Mouse (Mus musculus) forebrain, embryonic 10.5 days (tissue): ENCODE measurements around the gene Colgalt2. TPM values are rescaled to one million over a fixed set of nuclear protein-coding genes. Genes with fewer than 3 reads are reported as not detected.

Experiments
- DNase-seq: peaks from one replicate; pipeline ENCODE4 v3.0.0-alpha.2; 2017; ENCODE audit warnings: low spot score; ENCODE audit errors: extremely low spot score
- H3K27ac ChIP-seq: fragments of 300-500 bp; sonication (generic); 2 replicates; pipeline ENCODE4 v1.5.1; 2016; ENCODE audit warnings: mild to moderate bottlenecking
- H3K27me3 ChIP-seq: fragments of 300-500 bp; sonication (generic); 2 replicates; pipeline ENCODE4 v1.6.1; 2016; ENCODE audit warnings: mild to moderate bottlenecking; ENCODE audit not compliant: poor library complexity, severe bottlenecking
- H3K36me3 ChIP-seq: fragments of 300-500 bp; sonication (generic); replicated peaks from 2 replicates; pipeline ENCODE4 v1.6.1; 2016; ENCODE audit warnings: mild to moderate bottlenecking, moderate library complexity
- H3K4me1 ChIP-seq: fragments of 300-500 bp; sonication (generic); 2 replicates; pipeline ENCODE4 v1.6.1; 2016
- H3K4me3 ChIP-seq: fragments of 300-500 bp; sonication (generic); 2 replicates; pipeline ENCODE4 v1.5.1; 2016; ENCODE audit warnings: mild to moderate bottlenecking, moderate library complexity
- H3K9me3 ChIP-seq: fragments of 300-500 bp; sonication (generic); 2 replicates; pipeline ENCODE4 v1.6.1; 2016; ENCODE audit warnings: mild to moderate bottlenecking, moderate library complexity
- WGBS: fragments of 180-500 bp; shearing (Covaris S2); methylation state at CpG from one replicate; pipeline ENCODE4 v1.1.7; 2016; 5-methylcytosine and 5-hydroxymethylcytosine counted together
- polyA plus RNA-seq: library from polyadenylated mRNA; unstranded; fragments of >200 nt; fragmentation: Nextera tagmentation; extraction: Ambion mirVana; gene quantifications from 2 replicates; pipeline ENCODE4 v1.2.1, GENCODE M21; 2016

Colgalt2 gene
- polyA plus RNA-seq, 1 experiment from 2014 or later, result 1.2 TPM

DNA sequence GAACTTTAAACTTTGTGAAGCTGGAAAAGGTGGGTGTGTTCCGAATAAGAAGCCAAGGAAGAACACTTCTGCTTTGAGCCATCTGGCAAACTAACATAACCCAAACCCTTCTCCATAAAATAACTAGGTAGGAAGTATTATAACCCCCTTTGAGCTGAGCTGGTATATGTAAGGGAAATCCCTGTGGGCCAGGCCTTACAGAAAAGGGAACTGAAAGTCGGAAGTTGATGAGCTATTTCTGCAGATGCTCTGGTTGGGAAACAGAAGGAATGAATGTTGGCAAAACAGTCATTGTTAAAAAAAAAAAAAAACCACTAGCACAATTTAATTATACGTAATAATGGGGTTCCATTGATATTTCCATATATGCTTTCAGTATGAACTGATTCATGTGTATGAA lies 129.1 kb downstream of the Colgalt2 start:
- H3K4me3 ChIP-seq, result no peak overlapping the region
- H3K27ac ChIP-seq, result no peak overlapping the region
- peaks cover 59% of the 10 kb centered on the region for H3K36me3 ChIP-seq
- H3K27me3 ChIP-seq, result no peaks in the 10 kb centered on the region
- no peak for DNase-seq
- H3K9me3 ChIP-seq, result no peaks in the 10 kb centered on the region
- H3K4me1 ChIP-seq, result peaks cover 7% of the 10 kb centered on the region; the same call in 1 of the 2 replicates
- WGBS, result 90% methylated on average over 3 of the region's 3 CpGs

DNA sequence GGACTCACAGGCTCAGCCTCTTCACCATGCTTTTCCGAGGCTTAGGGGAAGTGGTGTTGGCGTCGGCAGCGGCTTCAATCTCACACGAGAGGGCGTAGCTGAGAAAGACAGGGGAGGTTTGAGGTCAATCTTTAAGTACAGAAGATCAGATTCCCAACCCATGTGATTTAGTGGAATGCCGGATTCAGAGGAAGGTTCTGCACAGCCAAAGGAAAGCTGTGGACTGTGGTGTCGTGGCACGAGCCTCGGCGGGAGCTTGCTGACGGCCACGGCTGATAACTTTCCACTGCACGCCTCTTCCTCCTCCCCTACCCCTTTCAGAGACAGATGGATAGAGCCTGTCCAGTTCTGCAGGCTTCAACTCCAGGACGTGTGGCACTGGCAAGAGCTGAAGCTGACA lies 131.9 kb downstream of the Colgalt2 start:
- H3K36me3 ChIP-seq, result peaks cover 48% of the 10 kb centered on the region

DNA sequence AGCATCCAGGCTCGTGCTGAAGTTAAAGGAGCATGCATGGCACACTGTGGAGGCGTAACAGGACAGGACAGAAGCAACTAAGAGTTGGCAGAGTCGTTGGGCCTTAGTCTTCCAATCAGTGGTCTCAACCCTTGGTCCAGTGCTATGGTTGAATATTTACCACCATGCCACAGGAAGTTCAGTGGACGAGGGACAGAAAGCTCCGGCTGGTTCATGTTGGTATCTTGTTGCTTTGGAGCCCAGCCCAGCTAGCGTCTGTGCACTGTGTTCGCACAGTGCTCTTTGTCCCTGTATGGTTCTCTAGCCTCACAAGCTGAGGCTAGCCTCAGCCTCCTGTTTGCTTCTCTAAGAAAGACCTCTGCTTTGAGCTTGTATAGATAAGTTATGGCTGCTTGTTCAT lies 134.9 kb downstream of the Colgalt2 start:
- Histone ChIP-seq H3K4me1 (peaks cover 3% of the 10 kb centered on the region; the same call in 1 of the 2 replicates), H3K36me3 (peaks cover 57% of the 10 kb centered on the region), H3K9me3 (no peaks in the 10 kb centered on the region), H3K27me3 (no peaks in the 10 kb centered on the region), H3K27ac (no peak overlapping the region), H3K4me3 (no peak overlapping the region)
- WGBS, result 92% methylated on average over 7 of the region's 7 CpGs
- no peak for DNase-seq

More for the DNA sequence above, 131.9 kb downstream of the Colgalt2 start:
- Histone ChIP-seq H3K4me1 (peaks cover 3% of the 10 kb centered on the region; the same call in 1 of the 2 replicates), H3K27me3 (no peaks in the 10 kb centered on the region), H3K4me3 (no peak overlapping the region), H3K27ac (no peak overlapping the region), H3K9me3 (no peaks in the 10 kb centered on the region)
- 83% methylated on average over 15 of the region's 15 CpGs for WGBS
- DNase-seq, result no peak

GRCm38 (mm10) chr1:152536416-152537018 lies 136.9 kb downstream of the Colgalt2 start:
- H3K9me3 ChIP-seq, result no peaks in the 10 kb centered on the region

DNA sequence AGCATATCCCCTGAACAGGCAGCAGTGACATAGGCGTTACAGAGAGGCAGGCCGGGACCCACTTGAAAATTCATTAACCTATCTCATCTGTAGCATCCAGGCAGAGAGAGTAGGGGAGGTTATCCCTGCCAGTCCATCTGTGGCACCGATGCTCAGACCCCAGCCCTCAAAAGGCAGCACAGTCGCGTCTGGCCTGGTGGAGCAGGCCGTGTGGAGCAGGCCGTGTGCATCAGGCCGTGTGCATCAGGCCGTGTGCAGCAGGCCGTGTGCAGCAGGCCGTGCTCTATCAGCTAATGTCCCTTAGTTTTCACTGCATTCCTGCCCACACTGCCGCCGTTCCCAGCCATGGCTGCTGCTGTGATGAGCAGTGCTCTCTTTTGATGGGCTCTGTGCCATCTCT lies 137.6 kb downstream of the Colgalt2 start:
- H3K36me3 ChIP-seq, result peaks cover 57% of the 10 kb centered on the region
- no peaks in the 10 kb centered on the region for H3K27me3 ChIP-seq
- 87% methylated on average over 13 of the region's 13 CpGs for WGBS

More at GRCm38 (mm10) chr1:152536416-152537018, 136.9 kb downstream of the Colgalt2 start:
- Histone ChIP-seq H3K27ac (no peak overlapping the region), H3K36me3 (peaks cover 53% of the 10 kb centered on the region), H3K27me3 (no peaks in the 10 kb centered on the region), H3K4me3 (no peak overlapping the region), H3K4me1 (peaks cover 3% of the 10 kb centered on the region; the same call in 1 of the 2 replicates)
- WGBS, result 66% methylated on average over 16 of the region's 16 CpGs
- DNase-seq, result no peak

DNA sequence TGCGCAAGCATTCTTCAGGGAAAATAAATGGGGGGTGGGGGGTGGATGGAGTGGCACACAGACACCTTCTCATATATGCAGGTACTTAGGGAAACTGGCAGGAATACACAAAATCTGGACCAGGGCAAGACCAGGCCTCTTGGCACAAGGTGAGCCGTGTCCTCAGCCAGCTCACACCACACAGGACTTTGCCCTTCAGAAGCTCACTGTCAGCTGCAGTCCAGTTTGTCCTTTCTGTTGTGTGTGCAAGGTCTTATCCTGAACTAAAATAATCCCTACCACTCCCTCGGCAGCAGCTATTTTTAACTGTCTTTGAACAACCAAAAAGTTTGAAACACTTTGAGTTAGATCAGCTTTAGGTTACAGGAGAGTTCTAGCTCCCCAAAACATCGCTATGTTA lies 139.2 kb downstream of the Colgalt2 start:
- H3K4me1 ChIP-seq, result no peaks in the 10 kb centered on the region
- no peaks in the 10 kb centered on the region for H3K9me3 ChIP-seq
- H3K27me3 ChIP-seq, result no peaks in the 10 kb centered on the region
- no peak overlapping the region for H3K4me3 ChIP-seq
- peaks cover 64% of the 10 kb centered on the region for H3K36me3 ChIP-seq
- 94% methylated on average over 4 of the region's 4 CpGs for WGBS
- no peak overlapping the region for H3K27ac ChIP-seq
- DNase-seq, result no peak

More for the DNA sequence above, 137.6 kb downstream of the Colgalt2 start:
- Histone ChIP-seq H3K4me1 (no peaks in the 10 kb centered on the region), H3K27ac (no peak overlapping the region), H3K4me3 (no peak overlapping the region), H3K9me3 (no peaks in the 10 kb centered on the region)
- no peak for DNase-seq

DNA sequence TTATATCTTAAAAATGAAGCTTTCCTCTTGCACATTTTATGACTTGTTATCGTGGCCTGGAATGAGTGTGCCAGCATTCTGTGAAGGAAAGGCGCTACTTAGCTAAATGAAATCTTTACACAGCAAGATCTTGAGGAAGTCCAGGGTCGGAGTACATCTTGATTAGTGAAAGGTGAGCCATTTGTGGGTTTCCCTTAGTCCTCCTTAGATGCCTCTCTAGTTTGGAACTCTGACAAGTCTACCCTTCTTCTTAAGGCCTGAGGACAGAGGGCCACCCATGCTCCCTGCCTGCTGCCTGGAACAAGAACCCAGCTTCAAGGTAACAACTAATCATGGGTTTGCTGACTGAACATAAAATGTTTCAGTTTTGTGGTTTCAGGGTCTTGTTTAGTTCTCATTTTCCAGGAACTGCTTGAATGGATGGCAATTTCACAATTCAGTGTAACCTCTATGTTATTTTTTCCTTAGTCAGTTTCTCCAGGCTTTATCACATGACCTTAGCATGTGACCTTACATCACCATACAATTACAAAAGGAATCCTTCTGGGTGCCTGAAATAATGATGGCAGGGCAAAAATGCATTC lies 140.8 kb downstream of the Colgalt2 start:
- Histone ChIP-seq H3K27me3 (no peaks in the 10 kb centered on the region), H3K4me3 (no peak overlapping the region), H3K4me1 (no peaks in the 10 kb centered on the region), H3K36me3 (peaks cover 71% of the 10 kb centered on the region), H3K27ac (no peak overlapping the region), H3K9me3 (no peaks in the 10 kb centered on the region)
- WGBS, result 95% methylated on average over 3 of the region's 3 CpGs
- no peak for DNase-seq

- no peak overlapping the region for H3K4me3 ChIP-seq
- H3K4me1 ChIP-seq, result no peaks in the 10 kb centered on the region
- no peak for DNase-seq
- WGBS, result 93% methylated on average over 6 of the region's 6 CpGs
- peaks cover 76% of the 10 kb centered on the region for H3K36me3 ChIP-seq
- H3K27me3 ChIP-seq, result no peaks in the 10 kb centered on the region
- H3K27ac ChIP-seq, result no peak overlapping the region
- H3K9me3 ChIP-seq, result peaks cover 3% of the 10 kb centered on the region; the same call in 1 of the 2 replicates
These were observed 143.2 kb downstream of the Colgalt2 start for GRCm38 (mm10) chr1:152542747-152543378.

GRCm38 (mm10) chr1:152543449-152544159 lies 144.0 kb downstream of the Colgalt2 start:
- H3K4me3 ChIP-seq, result no peak overlapping the region
- H3K9me3 ChIP-seq, result peaks cover 3% of the 10 kb centered on the region; the same call in 1 of the 2 replicates
- 89% methylated on average over 2 of the region's 2 CpGs for WGBS
- DNase-seq, result no peak
- H3K4me1 ChIP-seq, result no peaks in the 10 kb centered on the region
- peaks cover 76% of the 10 kb centered on the region for H3K36me3 ChIP-seq
- no peaks in the 10 kb centered on the region for H3K27me3 ChIP-seq
- no peak overlapping the region for H3K27ac ChIP-seq

- Histone ChIP-seq H3K4me1 (peaks cover 3% of the 10 kb centered on the region; the same call in 1 of the 2 replicates), H3K27me3 (no peaks in the 10 kb centered on the region), H3K36me3 (peaks cover 82% of the 10 kb centered on the region), H3K4me3 (no peak overlapping the region), H3K27ac (no peak overlapping the region), H3K9me3 (peaks cover 3% of the 10 kb centered on the region; the same call in 1 of the 2 replicates)
- 93% methylated on average over 13 of the region's 13 CpGs for WGBS
- DNase-seq, result no peak
These were observed 149.6 kb downstream of the Colgalt2 start for GRCm38 (mm10) chr1:152549061-152549738.

GRCm38 (mm10) chr1:152550544-152550943 lies 150.9 kb downstream of the Colgalt2 start:
- peaks cover 11% of the 10 kb centered on the region for H3K4me1 ChIP-seq
- DNase-seq, result no peak
- WGBS, result 91% methylated on average over 2 of the region's 2 CpGs
- no peak overlapping the region for H3K27ac ChIP-seq
- H3K9me3 ChIP-seq, result peaks cover 3% of the 10 kb centered on the region; the same call in 1 of the 2 replicates
- no peaks in the 10 kb centered on the region for H3K27me3 ChIP-seq
- peaks cover 79% of the 10 kb centered on the region for H3K36me3 ChIP-seq
- no peak overlapping the region for H3K4me3 ChIP-seq

- H3K9me3 ChIP-seq, result peaks cover 3% of the 10 kb centered on the region; the same call in 1 of the 2 replicates
- H3K36me3 ChIP-seq, result peaks cover 75% of the 10 kb centered on the region
- H3K27ac ChIP-seq, result no peak overlapping the region
- H3K27me3 ChIP-seq, result no peaks in the 10 kb centered on the region
- H3K4me3 ChIP-seq, result no peak overlapping the region
- peaks cover 15% of the 10 kb centered on the region for H3K4me1 ChIP-seq
- DNase-seq, result no peak
- 88% methylated on average over 3 of the region's 3 CpGs for WGBS
These were observed 151.3 kb downstream of the Colgalt2 start for GRCm38 (mm10) chr1:152550973-152551372.
